Mouse (Mus musculus) retina, postnatal 7 days (tissue): ENCODE measurements around the gene Gm47985.
A peak's percentile ranks its signal among the peaks of the same experiment; 100 is the strongest.
"Not testable (repeated sequence)": the region's sequence is repeated elsewhere in the genome, so short reads cannot be mapped to it uniquely, and the experiment has no call there.

Experiments used
- DNase-seq: peaks from one replicate; pipeline ENCODE4 v3.0.0-alpha.2; 2012; ENCODE audit warnings: low read depth, low spot score

The Gm47985 gene

DNA sequence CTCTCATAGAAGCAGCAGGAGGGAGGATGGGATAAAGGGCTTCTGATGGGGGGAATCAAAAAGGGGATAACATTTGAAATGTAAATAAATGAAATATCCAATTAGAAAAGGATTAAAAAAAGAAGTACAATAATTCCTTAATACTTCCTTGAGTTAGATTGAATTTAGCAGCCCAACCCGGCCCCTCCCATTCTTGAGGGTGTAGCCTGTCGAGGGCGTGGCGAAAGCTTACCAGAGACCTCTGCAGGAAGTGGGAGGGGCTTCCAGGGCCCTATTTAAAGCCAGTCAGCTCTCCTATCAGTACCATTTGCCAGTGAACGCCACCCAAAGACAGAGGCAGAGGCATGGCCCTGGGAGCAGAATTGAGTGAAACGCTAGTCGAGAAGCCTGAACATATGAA is at the start of gene Gm47985:
Gene Gm47985 (plus strand): TSS at position 272 of the 400 bp plus-strand sequence.
- DNase-seq = not testable (repeated sequence)

GRCm38 (mm10) chr1:151132686-151133085 is 49.7 kb upstream of the Gm47985 start:
- no peak for DNase-seq

GRCm38 (mm10) chr1:151138388-151138787 is 43.9 kb upstream of the Gm47985 start:
- no peak for DNase-seq

- no peak for DNase-seq
These were observed 41.4 kb upstream of the Gm47985 start for GRCm38 (mm10) chr1:151140956-151141355.

DNA sequence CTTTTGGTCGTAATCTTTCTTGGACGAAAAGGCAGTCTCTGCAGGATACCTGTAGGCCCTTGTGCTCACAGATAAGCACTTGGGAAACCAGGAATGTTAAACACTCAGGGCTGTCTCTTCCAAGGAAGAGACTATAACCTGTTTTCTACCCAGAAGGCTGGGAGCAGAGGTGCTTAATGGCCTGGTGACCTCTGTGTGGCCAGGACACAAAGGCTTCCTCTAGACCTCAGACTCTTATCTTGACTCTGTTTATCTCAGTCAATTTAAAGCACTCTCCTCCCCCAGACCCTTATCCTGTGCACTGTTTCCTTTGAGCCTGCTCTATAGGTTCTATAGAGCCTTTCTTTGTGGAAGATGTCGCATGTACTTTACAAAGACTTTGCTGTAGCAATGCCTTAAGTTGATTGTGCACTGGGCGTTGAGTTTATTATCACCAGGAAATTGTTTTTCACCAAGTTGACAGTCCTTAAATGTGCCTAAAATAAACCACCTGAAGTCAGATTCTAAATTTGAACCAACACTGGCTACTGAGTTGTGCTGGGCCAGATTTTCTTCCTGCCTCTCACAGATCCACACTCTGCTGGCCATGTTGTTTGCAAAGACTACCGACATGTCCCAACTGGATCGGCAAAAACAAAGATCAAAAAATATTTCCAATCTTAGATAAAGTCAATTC is 37.7 kb upstream of the Gm47985 start:
- DNase-seq = no peak

GRCm38 (mm10) chr1:151147801-151148200 is 34.5 kb upstream of the Gm47985 start:
- no peak for DNase-seq

DNA sequence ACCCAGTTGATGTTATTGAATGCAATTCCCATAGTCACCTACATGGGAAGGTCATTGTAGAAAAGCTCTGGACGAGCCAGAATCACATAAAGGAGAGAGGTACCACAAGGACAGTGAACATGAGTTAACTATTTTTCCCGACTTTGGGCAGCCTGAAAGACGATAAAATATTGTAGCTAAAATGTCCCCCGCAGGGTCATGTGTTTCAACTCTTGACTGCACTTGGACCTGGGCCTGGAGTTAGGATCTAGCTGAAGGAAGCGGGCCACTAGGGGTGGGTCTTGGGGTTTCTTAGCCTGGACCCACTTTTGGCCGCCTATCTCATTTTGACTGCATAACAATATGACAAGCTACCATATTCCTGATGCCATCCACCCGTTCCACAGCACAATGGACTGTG is 32.1 kb upstream of the Gm47985 start:
- DNase-seq = no peak

- DNase-seq = no peak
These were observed 31.2 kb upstream of the Gm47985 start for GRCm38 (mm10) chr1:151151089-151151488.

- DNase-seq = no peak
These were observed 29.2 kb upstream of the Gm47985 start for GRCm38 (mm10) chr1:151153056-151153652.

GRCm38 (mm10) chr1:151154131-151154530 is 28.2 kb upstream of the Gm47985 start:
- not testable (repeated sequence) for DNase-seq

DNA sequence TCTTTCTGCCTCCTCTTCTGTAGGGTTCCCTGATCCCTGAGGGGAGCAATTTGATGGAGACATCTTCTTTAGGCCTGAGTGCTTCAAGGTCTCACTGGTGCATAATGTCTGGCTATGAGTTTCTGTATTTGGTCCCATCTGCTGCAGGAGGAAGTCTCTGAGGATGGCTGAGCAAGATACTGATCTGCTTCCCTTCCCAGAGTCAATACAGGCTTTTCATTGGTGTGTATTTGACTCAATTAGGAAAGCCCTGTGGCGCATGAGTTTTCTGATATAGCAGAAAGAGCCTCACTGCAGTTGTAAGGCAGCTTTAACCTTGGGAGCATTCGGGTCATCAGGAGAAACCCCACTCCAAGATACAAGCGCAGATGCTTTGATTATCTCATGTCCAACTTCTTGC is 26.2 kb upstream of the Gm47985 start:
- DNase-seq = no peak

GRCm38 (mm10) chr1:151156777-151157632 is 25.3 kb upstream of the Gm47985 start:
- no peak for DNase-seq

DNA sequence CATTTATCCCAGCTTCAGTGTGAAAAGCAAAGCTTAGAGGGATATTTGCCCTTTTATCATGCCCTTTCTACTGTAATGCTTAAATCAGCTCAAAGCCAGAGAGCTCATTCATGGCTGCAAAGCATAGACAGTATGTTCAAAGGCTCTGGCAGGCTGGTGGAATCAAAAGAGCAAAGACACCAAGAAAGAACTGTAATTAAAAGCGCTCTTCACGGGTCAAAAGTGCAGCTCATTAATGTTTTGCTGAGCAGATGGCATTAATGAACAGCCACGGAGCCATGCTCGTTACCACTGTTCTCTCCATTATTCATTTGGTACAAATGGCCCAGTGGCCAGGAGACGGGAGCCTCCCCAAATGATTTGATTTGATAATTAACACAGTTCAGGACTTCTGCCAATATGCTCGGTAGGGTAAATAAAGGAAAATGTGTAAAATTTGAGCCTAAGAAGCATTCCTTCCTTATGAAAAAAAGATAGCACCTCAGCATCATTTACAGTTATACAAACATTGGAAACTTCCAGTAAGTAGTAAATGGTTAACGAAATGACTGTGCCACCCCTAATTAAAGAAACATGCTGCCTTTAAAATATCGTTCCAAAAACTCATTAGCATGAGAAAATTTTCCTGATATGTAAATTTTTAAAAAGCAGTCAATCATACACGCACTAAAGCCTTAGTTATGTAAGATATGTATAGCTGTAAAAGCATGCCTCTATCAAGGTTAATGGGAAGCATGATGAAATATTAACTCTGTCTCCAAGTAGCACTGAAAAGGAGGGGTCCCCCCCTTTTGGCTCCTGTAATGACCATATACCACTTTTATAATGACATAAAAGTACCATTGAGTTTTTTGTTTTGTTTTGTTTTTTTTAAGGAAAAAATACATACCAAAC is 24.1 kb upstream of the Gm47985 start:
- DNase-seq = peak; percentile 29

- no peak for DNase-seq
These were observed 23.4 kb upstream of the Gm47985 start for GRCm38 (mm10) chr1:151158857-151159510.

GRCm38 (mm10) chr1:151166031-151166430 is 16.3 kb upstream of the Gm47985 start:
- no peak for DNase-seq

DNA sequence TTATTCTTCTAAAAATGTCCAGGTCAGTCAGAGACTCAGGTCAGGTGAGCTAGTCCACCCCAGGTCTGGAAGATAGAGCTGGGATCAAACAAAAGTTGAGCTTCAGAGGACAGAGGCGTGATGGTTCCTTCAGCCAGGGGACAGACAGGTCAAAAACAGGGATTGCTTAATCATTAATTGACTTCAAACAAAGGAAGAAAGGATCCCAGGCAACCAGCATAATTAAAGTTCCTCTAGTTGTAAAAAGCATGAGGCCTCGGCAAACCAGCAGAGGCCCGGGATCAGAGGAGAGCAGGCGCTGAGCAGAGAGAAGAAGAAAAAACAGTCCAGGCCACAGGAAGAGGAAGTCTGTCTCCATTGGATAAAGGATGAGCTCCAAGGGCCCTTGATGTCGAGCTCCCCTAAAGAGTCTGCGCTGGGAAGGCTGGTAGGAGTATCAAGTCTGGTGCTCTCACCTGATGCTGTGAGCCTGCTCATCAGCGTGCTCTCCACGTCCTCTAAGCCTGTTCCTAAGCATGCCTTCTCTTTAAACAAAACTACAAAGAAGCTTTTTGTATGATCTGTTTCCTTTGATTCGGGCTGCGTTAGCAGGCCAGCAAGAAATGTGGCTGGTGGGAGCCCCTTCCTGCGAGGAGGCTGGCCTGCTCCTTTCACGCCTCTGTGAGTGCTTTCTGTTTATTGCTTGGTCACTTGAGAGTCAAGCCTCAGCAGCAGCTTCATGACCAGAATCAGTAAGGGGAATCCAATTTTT is 14.9 kb upstream of the Gm47985 start:
- DNase-seq = no peak

DNA sequence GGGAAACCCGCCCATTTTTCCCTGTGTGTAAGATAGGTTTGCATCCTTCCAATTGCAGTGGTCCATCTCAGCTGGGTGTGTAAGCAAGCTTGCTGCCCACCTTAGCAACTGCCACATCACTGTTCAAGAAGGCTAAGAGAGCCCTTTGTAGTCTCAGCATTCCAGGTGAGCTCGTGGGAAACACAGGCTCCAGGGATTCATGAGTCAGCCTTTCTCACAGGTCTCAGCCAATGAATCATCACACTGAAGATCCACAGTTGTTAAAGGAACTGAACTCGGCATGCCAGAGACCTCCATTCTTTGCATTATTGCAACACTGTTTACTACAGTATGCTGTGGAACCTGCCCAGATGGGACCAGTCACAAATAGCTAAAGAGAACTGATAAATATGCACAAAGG is 13.7 kb upstream of the Gm47985 start:
- DNase-seq = no peak

DNA sequence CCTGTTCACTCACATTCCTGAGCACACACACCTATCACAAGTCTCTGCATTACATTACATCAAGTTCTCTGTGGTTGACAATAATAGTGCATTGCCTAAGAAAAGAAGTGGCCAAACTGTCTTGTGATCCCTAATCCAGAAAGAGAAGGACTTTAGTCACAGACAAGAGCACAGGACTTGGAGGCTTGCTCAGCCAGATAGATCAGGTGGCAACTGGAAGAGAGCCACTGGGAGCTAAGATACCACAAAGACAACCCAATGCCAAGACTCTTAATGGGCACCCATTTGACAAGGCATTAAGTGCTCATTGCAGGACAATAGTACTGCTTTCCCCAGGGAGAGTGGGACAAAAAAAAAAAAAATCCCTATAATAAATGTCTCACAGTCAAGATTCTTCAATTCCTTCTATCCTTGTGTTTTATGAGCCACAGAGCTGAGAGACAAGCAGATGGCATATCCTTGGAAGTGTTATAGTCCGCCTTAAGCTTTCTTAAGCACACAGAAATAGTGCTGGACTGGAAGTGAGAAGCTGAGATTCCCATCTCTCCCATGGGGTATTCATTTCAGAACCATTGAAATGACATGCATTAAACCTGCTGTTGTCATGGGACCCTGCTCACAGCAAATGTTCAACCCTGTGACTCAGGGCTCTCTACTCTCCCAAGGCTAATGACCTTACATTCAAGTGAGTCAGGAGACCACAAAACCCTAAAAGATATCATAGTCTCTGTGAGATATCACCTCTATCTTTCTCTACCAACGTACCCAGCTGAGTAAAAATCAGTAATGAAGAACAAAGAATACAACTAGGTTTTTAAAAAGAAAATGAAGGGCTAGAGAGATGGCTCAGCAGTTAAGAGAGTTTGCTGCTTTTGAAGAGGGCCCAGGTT is 10.5 kb upstream of the Gm47985 start:
- no peak for DNase-seq
